Mouse (Mus musculus) CH12.LX (cell line): Measurements from ENCODE around the gene Grcc10. TPM values are rescaled to one million over a fixed set of nuclear protein-coding genes. Genes with fewer than 3 reads are reported as not detected.
A peak's percentile ranks its signal among the peaks of the same experiment; 100 is the strongest.

Source experiments
- DNase-seq: peaks from one replicate; pipeline ENCODE4 v3.0.0-alpha.2; 2013; ENCODE audit errors: extremely low read depth
- H3K27ac ChIP-seq: 2 replicates; pipeline ENCODE4 v1.5.1; 2012; ENCODE audit warnings: low read depth, mild to moderate bottlenecking, control low read depth, moderate library complexity; ENCODE audit not compliant: insufficient read depth
- H3K27me3 ChIP-seq: replicated peaks from 2 replicates; pipeline ENCODE3; 2012; ENCODE audit warnings: inconsistent platforms
- H3K36me3 ChIP-seq, 2 experiments: replicated peaks in 1 of 2; 2 replicates each; pipeline versions ENCODE3 to v1.6.1; 2012; ENCODE audit warnings: inconsistent platforms in 1 of 2, low read length in 1 of 2, mild to moderate bottlenecking in 1 of 2, mixed read lengths in 1 of 2, moderate library complexity in 1 of 2; ENCODE audit not compliant: control insufficient read depth in 1 of 2, insufficient read depth in 1 of 2
- H3K4me1 ChIP-seq, 2 experiments: 2 replicates each; pipeline ENCODE4 v1.6.1; 2012; ENCODE audit warnings: inconsistent platforms in 1 of 2, moderate library complexity in 1 of 2; ENCODE audit not compliant: insufficient read depth in 2 of 2, control insufficient read depth in 1 of 2
- H3K4me2 ChIP-seq: 2 replicates; pipeline ENCODE4 v1.6.1; 2012; ENCODE audit warnings: low read depth, mild to moderate bottlenecking, control low read depth; ENCODE audit not compliant: poor library complexity, insufficient read depth, severe bottlenecking
- H3K4me3 ChIP-seq, 3 experiments: fragments of 150-350 bp in 1 of 3; sonication (generic) in 1 of 3; replicated peaks in 1 of 3; 2 replicates each; pipeline versions ENCODE3 to v1.5.1; 2011 to 2012; ENCODE audit warnings: low read depth in 2 of 3, low read length in 2 of 3, mild to moderate bottlenecking in 2 of 3, moderate library complexity in 2 of 3, control low read depth in 1 of 3, improper control_type of control experiment in 1 of 3, inconsistent platforms in 1 of 3, mixed read lengths in 1 of 3; ENCODE audit not compliant: poor library complexity in 1 of 3
- H3K79me2 ChIP-seq: replicated peaks from 2 replicates; pipeline ENCODE4 v1.6.1; 2012; ENCODE audit warnings: mild to moderate bottlenecking, moderate library complexity; ENCODE audit not compliant: control insufficient read depth, poor library complexity, insufficient read depth, severe bottlenecking; ENCODE audit errors: extremely low read depth
- H3K9ac ChIP-seq: 2 replicates; pipeline ENCODE4 v1.6.1; 2012; ENCODE audit warnings: low read depth, mild to moderate bottlenecking, control low read depth, moderate library complexity; ENCODE audit not compliant: insufficient read depth
- H3K9me3 ChIP-seq: replicated peaks from 2 replicates; pipeline ENCODE3; 2012; ENCODE audit warnings: low read length, inconsistent platforms, mixed read lengths
- BHLHE40 ChIP-seq: IDR thresholded peaks from 2 replicates; pipeline ENCODE4 v1.6.1; 2011; ENCODE audit warnings: mild to moderate bottlenecking, low read depth, low read length, improper control_type of control experiment
- E2F4 ChIP-seq: IDR thresholded peaks from 2 replicates; pipeline ENCODE4 v1.6.1; 2011; ENCODE audit warnings: low read depth, low read length, improper control_type of control experiment; ENCODE audit not compliant: insufficient replicate concordance
- EP300 ChIP-seq: IDR thresholded peaks from 2 replicates; pipeline ENCODE4 v1.6.1; 2011; ENCODE audit warnings: low read length, improper control_type of control experiment
- IRF4 ChIP-seq: IDR thresholded peaks from 2 replicates; pipeline ENCODE4 v1.6.1; 2014; ENCODE audit warnings: low read depth, mild to moderate bottlenecking, inconsistent platforms, low read length, improper control_type of control experiment
- MYC ChIP-seq: IDR thresholded peaks from 2 replicates; pipeline ENCODE4 v1.6.1; 2011; ENCODE audit warnings: low read depth, mild to moderate bottlenecking, improper control_type of control experiment, low read length
- PAX5 ChIP-seq: IDR thresholded peaks from 2 replicates; pipeline ENCODE4 v1.6.1; 2012; ENCODE audit warnings: low read length, inconsistent platforms, mixed read lengths
- RCOR1 ChIP-seq: conservative IDR thresholded peaks from 2 replicates; pipeline ENCODE4 v1.6.1; 2012; ENCODE audit warnings: low read depth, mild to moderate bottlenecking, inconsistent platforms, low read length, improper control_type of control experiment
- UBTF ChIP-seq: IDR thresholded peaks from 2 replicates; pipeline ENCODE4 v1.6.1; 2012; ENCODE audit warnings: low read depth, mild to moderate bottlenecking, inconsistent platforms, low read length, improper control_type of control experiment, moderate library complexity
- dilution Hi-C: fragments of 300-500 bp; cut with MboI; formaldehyde crosslinking; loops from 2 replicates; pipeline ENCODE4 v1.14.3; 2020; ENCODE audit warnings: low sequenced_read_pairs; ENCODE audit not compliant: extremely low pct_unique_long_range_greater_than_20kb, extremely low pct_ligation_motif_present
- in situ Hi-C: fragments of 300-500 bp; cut with MboI; formaldehyde crosslinking; loops from 3 replicates; pipeline ENCODE4 v1.14.3; 2019; ENCODE audit warnings: low sequenced_read_pairs, low pct_ligation_motif_present, low pct_unique_long_range_greater_than_20kb, mixed read lengths
- polyA plus RNA-seq: library from polyadenylated mRNA; unstranded; fragments of >175 nt; gene quantifications from 2 replicates; pipeline ENCODE4 v1.2.1, GENCODE M21; 2012; ENCODE audit warnings: low read depth; ENCODE audit not compliant: insufficient read length
- total RNA-seq, 2 experiments: library from RNA; depleted of rRNA; stranded (reverse); fragments of 300-350 nt in 1 of 2; fragments of >200 nt in 1 of 2; gene quantifications; 2 replicates each; pipeline ENCODE4 v1.2.3; 2012 to 2014

Grcc10 gene
- total and polyA plus RNA-seq, 3 experiments = 64.3 to 197 (median 88.4) TPM

DNA sequence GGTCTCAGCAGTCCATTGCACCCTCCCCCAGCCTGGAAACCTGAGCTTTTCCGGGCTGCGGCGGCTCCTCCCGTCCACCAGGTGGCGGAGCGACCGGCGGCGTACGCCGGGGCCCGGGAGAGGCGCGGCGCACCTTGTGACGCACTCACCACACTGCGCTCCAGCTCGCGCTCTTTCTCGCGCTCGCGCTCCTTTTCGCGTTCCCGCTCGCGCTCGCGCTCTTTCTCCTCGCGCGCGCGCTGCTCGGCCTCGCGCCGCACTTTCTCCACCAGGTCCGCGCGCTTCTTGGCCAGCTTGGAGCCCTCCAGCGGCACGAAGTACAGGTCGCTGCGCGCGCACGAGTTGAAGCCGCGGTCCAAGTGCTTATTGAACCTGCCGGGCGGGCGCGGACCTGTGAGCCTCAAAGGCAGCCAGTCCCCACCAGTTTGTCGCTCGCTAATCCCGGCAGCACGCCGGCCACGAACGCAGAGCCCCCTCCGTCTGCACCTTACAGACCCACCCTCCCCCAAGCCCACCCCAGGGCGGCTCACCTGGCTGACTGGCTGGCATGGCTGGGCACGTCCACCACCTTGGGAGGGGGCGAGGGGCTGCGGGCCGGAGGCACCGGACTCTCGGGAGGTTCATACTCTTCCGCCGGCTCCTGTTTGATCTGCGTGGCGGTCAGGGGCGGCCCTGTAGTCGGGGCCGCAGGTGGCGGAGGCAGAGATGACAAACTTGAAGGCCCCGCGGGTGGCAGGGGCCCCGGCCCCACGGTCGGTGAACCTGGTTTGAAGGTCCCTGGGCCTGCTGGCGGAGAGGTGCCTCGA is 4.5 kb upstream of the Grcc10 start (continued):
- TF ChIP-seq EP300 = 0 out of 2 replicates have a peak, but pooled peaks have one; percentile 52

DNA sequence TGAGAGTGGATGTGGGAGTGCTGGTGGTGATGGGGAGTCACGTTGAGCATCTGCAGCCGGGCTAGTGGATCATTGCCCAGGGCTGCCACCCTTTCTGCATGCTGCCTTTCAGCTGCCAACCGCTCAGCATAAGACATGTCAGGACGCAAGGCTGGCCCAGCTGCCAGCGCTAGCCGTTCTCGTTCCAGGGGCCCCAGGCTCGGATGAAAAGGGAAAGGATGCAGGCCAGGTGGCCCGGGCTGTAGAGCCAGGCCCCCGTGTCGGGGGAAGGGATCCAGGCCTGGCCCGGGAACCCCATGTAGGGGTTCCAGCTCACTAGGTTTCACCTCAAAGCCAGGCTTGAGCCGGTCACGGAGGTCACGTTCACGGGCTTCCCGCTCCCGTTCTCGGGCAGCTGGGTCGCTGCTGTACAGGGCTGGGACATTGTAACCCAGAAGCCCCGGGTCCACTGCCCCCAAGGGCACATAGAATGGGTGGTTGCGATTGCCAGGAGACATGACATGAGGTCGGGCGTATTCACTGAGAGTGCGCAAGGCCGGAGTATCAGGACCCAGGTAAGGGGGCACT is 3.7 kb upstream of the Grcc10 start:
- dilution Hi-C loops = no loop called here
- Histone ChIP-seq H3K79me2 (no peaks in the 10 kb centered on the region), H3K9ac (peak overlapping the region; percentile 67), H3K4me3 (peak overlapping the region; percentile 42 to 63 (median 42)), H3K36me3 (peaks cover 38 to 54% of the 10 kb centered on the region in 2 experiments), H3K9me3 (no peaks in the 10 kb centered on the region), H3K27me3 (no peaks in the 10 kb centered on the region), H3K27ac (peak overlapping the region; percentile 26; the same call in 1 of the 2 replicates), H3K4me1 (peaks cover 17 to 49% of the 10 kb centered on the region in 2 experiments), H3K4me2 (peak overlapping the region; percentile 67)
- in situ Hi-C loops = no loop called here
- TF ChIP-seq BHLHE40 (peak; percentile 49; the same call in 1 of the 2 replicates), IRF4 (no peak), UBTF (0 out of 2 replicates have a peak, but pooled peaks have one; percentile 26), PAX5 (no peak), RCOR1 (no peak)
- DNase-seq = no peak

- in situ Hi-C loops = no loop called here
- Histone ChIP-seq H3K36me3 (peaks cover 35 to 44% of the 10 kb centered on the region in 2 experiments), H3K27me3 (no peaks in the 10 kb centered on the region), H3K4me1 (peaks cover 26 to 61% of the 10 kb centered on the region in 2 experiments), H3K9me3 (no peaks in the 10 kb centered on the region), H3K4me3 (no peak overlapping the region), H3K9ac (no peak overlapping the region), H3K27ac (no peak overlapping the region), H3K79me2 (no peaks in the 10 kb centered on the region), H3K4me2 (no peak overlapping the region)
- dilution Hi-C loops = no loop called here
- TF ChIP-seq MYC = no peak
- TF ChIP-seq E2F4 = no peak
- TF ChIP-seq IRF4 = no peak
- no peak for TF ChIP-seq PAX5
- no peak for DNase-seq
Measured at GRCm38 (mm10) chr6:124743647-124744046, 2.5 kb upstream of the Grcc10 start.
